Mouse (Mus musculus) midbrain, embryonic 11.5 days (tissue): ENCODE results near the gene Kif3a. TPM values are rescaled to one million over a fixed set of nuclear protein-coding genes. Genes with fewer than 3 reads are reported as not detected.

ENCODE experiments used
- ATAC-seq: fragments of 200-750 bp; cut with Nextera tagmentation; 2 replicates; pipeline ENCODE4 v1.8.0; 2017; ENCODE audit warnings: moderate TSS enrichment, moderate library complexity; ENCODE audit not compliant: low FRiP score
- DNase-seq: peaks from one replicate; pipeline ENCODE4 v3.0.0; 2015; ENCODE audit warnings: low spot score; ENCODE audit errors: missing footprints
- H3K27ac ChIP-seq: fragments of 300-500 bp; sonication (generic); 2 replicates; pipeline ENCODE4 v1.5.1; 2014; ENCODE audit warnings: low read depth, low read length
- H3K27me3 ChIP-seq: fragments of 300-500 bp; sonication (generic); 2 replicates; pipeline ENCODE4 v1.6.1; 2014; ENCODE audit warnings: mild to moderate bottlenecking, low read length, moderate library complexity, mixed read lengths; ENCODE audit not compliant: control insufficient read depth, insufficient read depth
- H3K36me3 ChIP-seq: fragments of 300-500 bp; sonication (generic); 2 replicates; pipeline ENCODE4 v1.6.1; 2014; ENCODE audit warnings: mild to moderate bottlenecking, low read length, moderate library complexity, mixed read lengths; ENCODE audit not compliant: control insufficient read depth, insufficient read depth
- H3K4me1 ChIP-seq: fragments of 300-500 bp; sonication (generic); 2 replicates; pipeline ENCODE4 v1.6.1; 2014; ENCODE audit warnings: low read length; ENCODE audit not compliant: control insufficient read depth, insufficient read depth
- H3K4me2 ChIP-seq: fragments of 300-500 bp; sonication (generic); 2 replicates; pipeline ENCODE4 v1.6.1; 2014; ENCODE audit warnings: mild to moderate bottlenecking, moderate library complexity
- H3K4me3 ChIP-seq: fragments of 300-500 bp; sonication (generic); 2 replicates; pipeline ENCODE4 v1.5.1; 2014; ENCODE audit warnings: low read depth, low read length
- H3K9ac ChIP-seq: fragments of 300-500 bp; sonication (generic); 2 replicates; pipeline ENCODE4 v1.6.1; 2014; ENCODE audit warnings: low read length
- H3K9me3 ChIP-seq: fragments of 300-500 bp; sonication (generic); 2 replicates; pipeline ENCODE4 v1.6.1; 2016; ENCODE audit warnings: low read length; ENCODE audit not compliant: control insufficient read depth
- WGBS: fragments of 180-500 bp; shearing (Covaris S2); extraction: QIAGEN DNeasy Blood & Tissue Kit; methylation state at CpG from one replicate; pipeline ENCODE4 v1.1.7; 2014; 5-methylcytosine and 5-hydroxymethylcytosine counted together
- polyA plus RNA-seq: library from polyadenylated mRNA; unstranded; fragments of >200 nt; fragmentation: Nextera tagmentation; extraction: Ambion mirVana; gene quantifications from 2 replicates; pipeline ENCODE4 v1.2.1, GENCODE M21; 2014

The Kif3a gene
- polyA plus RNA-seq, 1 experiment from 2014 or later: 87.9 TPM

DNA sequence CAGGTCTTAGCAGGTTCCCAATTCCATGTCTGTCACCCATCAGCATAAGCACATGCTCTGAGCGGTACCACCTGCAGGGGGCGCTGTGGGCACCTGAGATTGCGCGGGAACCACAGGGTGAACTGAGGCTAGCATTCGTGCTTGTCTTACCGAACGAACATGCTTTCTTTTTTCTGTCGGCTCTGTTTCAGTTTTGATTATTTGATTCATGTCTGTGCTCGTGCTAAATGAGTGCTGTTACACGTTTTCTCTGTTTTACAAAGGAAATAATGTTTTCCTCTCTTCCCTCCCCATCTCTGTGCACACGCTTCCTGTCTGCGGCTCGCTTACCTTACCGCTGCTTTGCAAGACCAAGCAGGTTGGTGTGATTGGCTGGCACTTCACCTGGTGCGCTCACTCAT, 23.2 kb downstream of the Kif3a start:
- ATAC-seq (no peak), DNase-seq (peak; percentile 94)
- no peaks in the 10 kb centered on the region for H3K27me3 ChIP-seq
- H3K4me3 ChIP-seq: no peak overlapping the region
- 41% methylated on average over 15 of the region's 15 CpGs for WGBS
- H3K4me2 ChIP-seq: no peak overlapping the region
- H3K9me3 ChIP-seq: no peaks in the 10 kb centered on the region
- H3K9ac ChIP-seq: no peak overlapping the region
- no peak overlapping the region for H3K27ac ChIP-seq
- H3K36me3 ChIP-seq: peaks cover 17% of the 10 kb centered on the region
- H3K4me1 ChIP-seq: no peaks in the 10 kb centered on the region

DNA sequence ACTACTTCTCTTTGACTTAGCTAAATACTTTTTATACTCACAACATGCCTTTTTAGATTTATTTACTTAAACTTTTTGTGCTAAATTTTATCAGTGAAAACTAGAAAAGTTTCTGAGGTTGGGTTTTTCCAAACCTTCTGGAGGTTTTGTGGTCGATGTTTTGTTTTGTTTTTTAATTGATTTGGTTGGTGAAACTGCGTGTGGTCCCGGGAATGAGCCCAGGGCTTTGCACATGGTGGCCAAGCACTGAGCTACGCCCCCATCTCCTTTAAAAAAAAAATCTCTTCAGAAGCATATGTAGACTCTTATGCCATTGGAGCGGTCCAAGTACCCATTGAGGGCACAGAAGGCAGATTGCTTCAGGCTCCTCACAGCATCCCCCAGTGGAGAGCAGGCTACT, 23.9 kb downstream of the Kif3a start:
- Histone ChIP-seq H3K4me1 (no peaks in the 10 kb centered on the region), H3K9ac (no peak overlapping the region), H3K36me3 (peaks cover 14% of the 10 kb centered on the region), H3K4me3 (no peak overlapping the region), H3K27ac (no peak overlapping the region), H3K27me3 (no peaks in the 10 kb centered on the region), H3K4me2 (no peak overlapping the region), H3K9me3 (no peaks in the 10 kb centered on the region)
- ATAC-seq (no peak), DNase-seq (no peak)
- 90% methylated on average over 5 of the region's 5 CpGs for WGBS

DNA sequence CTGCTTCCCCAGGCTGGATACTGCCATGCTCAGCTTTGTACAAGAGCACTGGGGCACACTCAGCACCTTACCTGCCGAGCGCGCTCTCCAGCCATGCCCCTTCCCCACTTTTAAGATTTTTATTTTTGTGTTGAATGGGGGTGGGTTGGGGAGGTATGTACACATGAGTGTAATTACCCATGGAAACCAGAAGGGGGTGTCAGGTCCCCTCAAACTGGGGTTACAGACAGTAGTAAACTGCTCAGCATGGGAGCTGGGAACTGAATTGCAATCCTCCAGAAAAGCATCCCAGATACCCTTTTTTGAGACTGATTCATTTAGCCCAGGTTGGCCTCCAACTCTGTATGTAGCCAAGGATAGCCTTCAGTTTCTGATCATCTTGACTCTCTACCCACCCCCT, 37.8 kb downstream of the Kif3a start:
- Histone ChIP-seq H3K4me2 (no peak overlapping the region), H3K9ac (no peak overlapping the region), H3K27ac (no peak overlapping the region), H3K27me3 (no peaks in the 10 kb centered on the region), H3K9me3 (no peaks in the 10 kb centered on the region), H3K36me3 (0 out of 2 replicates have a peak, but pooled peaks cover 5% of the 10 kb centered on the region), H3K4me1 (peaks cover 8% of the 10 kb centered on the region), H3K4me3 (no peak overlapping the region)
- 93% methylated on average over 3 of the region's 3 CpGs for WGBS
- ATAC-seq: no peak
- no peak for DNase-seq

DNA sequence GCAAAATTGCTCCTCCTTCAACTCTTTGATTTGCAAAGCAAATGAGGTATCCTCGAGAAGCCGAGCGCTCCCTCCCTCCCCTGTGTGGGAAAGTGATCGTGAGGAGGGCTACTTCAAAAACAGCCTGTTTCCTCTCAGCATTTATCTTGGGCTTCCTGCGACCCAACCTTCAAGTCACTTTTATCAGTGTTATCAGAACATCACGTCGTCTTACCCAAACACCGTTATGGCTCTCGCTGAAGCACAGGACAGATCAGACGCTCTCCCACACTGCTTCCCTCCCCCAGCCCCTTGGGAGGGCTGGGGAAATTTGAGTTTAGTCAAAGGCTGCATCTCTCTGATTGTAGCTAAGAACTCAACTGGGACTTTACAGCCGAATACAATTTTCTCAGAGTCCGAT, 38.4 kb downstream of the Kif3a start:
- H3K27ac ChIP-seq: no peak overlapping the region
- no peak overlapping the region for H3K9ac ChIP-seq
- DNase-seq (peak; percentile 85), ATAC-seq (no peak)
- H3K36me3 ChIP-seq: 0 out of 2 replicates have a peak, but pooled peaks cover 4% of the 10 kb centered on the region
- no peaks in the 10 kb centered on the region for H3K27me3 ChIP-seq
- 7% methylated on average over 12 of the region's 12 CpGs for WGBS
- H3K4me3 ChIP-seq: no peak overlapping the region
- H3K4me1 ChIP-seq: peaks cover 8% of the 10 kb centered on the region
- peak overlapping the region; percentile 29; the same call in 1 of the 2 replicates for H3K4me2 ChIP-seq
- no peaks in the 10 kb centered on the region for H3K9me3 ChIP-seq

DNA sequence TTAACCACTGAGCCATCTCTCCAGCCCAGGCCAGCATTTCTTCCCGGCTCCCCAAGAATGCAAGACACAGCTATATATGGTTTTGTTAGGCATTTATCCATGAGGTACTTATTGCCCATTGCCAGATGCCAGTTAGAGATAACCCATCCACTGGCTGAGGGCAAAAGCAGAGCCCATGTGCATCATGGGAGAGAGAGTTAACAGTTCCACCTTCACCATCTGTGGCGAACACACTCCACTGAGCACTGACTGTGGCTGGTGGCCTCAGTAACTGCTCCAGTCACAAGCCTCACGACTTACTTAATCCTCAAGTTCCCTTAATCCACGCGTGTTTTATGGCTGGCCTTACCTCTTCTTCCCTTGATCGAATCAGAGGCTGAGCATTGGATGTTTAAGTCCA, 42.1 kb downstream of the Kif3a start:
- WGBS: 70% methylated on average over 6 of the region's 6 CpGs
- DNase-seq: no peak
- H3K4me2 ChIP-seq: no peak overlapping the region
- peaks cover 8% of the 10 kb centered on the region for H3K4me1 ChIP-seq
- no peak overlapping the region for H3K9ac ChIP-seq
- no peak overlapping the region for H3K4me3 ChIP-seq
- H3K27me3 ChIP-seq: no peaks in the 10 kb centered on the region
- H3K27ac ChIP-seq: no peak overlapping the region
- no peaks in the 10 kb centered on the region for H3K36me3 ChIP-seq
- no peaks in the 10 kb centered on the region for H3K9me3 ChIP-seq
- ATAC-seq: no peak

DNA sequence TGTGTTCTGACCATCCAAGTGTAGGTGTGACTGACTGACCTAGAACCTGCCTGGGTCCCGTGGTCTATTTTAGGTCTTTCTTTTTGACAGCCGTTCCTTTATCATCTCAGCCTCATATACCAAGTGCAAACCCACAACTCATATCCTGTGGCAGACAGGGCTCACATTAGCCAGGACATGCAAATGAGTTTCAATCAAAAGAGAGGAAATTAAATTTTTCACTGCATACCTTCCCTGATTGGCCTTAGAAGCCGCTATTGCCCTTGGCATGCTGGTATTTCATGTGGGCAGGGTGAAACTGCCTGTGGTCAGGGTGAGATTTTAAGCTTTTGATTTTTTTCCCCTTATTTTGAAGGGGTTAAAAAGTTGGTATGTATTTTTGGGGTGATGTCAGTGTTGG, 42.5 kb downstream of the Kif3a start:
- no peak overlapping the region for H3K4me3 ChIP-seq
- H3K36me3 ChIP-seq: no peaks in the 10 kb centered on the region
- H3K27ac ChIP-seq: no peak overlapping the region
- no peak overlapping the region for H3K4me2 ChIP-seq
- H3K27me3 ChIP-seq: no peaks in the 10 kb centered on the region
- no peaks in the 10 kb centered on the region for H3K9me3 ChIP-seq
- no peak for DNase-seq
- 88% methylated on average over 3 of the region's 3 CpGs for WGBS
- no peak for ATAC-seq
- no peak overlapping the region for H3K9ac ChIP-seq
- H3K4me1 ChIP-seq: peaks cover 8% of the 10 kb centered on the region

DNA sequence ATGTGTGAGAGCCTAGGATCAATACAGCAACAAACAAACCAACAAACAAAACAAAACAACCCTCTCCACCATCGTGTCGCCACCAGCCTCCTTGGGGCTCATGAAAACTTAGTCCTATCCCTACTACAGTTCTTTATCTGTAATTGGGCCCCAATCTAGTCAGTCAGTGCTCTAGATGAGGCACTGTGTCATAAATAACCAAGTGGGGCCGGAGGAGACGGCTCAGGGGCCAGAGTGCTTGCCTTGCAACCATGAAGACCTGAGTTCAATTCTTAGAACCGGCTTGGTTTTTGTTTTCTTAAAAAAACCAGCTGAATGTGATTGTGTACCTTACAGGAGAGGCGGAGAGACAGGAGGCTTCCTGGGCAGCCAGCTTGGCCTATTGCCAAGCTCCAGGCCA, 48.0 kb downstream of the Kif3a start:
- no peak overlapping the region for H3K4me2 ChIP-seq
- 89% methylated on average over 6 of the region's 6 CpGs for WGBS
- H3K27me3 ChIP-seq: no peaks in the 10 kb centered on the region
- no peak overlapping the region for H3K9ac ChIP-seq
- DNase-seq (no peak), ATAC-seq (no peak)
- no peaks in the 10 kb centered on the region for H3K9me3 ChIP-seq
- H3K27ac ChIP-seq: no peak overlapping the region
- H3K4me1 ChIP-seq: no peaks in the 10 kb centered on the region
- H3K36me3 ChIP-seq: no peaks in the 10 kb centered on the region
- H3K4me3 ChIP-seq: no peak overlapping the region

DNA sequence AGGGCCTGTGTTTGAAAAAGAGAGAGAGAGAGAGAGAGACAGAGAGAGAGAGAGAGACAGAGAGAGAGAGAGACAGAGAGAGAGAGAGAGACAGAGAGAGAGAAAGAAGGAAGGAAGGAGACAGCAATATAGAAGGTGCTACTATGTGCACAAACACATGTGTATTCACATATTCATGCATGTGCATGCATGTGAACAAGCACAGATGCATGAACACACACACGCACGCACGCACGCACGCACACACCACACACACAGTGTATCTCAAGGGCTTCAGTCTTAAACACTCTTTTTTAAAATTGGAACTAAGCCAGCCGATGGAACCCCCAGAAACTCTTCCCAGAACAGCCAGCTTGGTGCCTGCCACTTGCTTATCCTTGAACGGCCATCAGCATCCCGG, 48.4 kb downstream of the Kif3a start:
- Histone ChIP-seq H3K9me3 (no peaks in the 10 kb centered on the region), H3K4me3 (no peak overlapping the region), H3K27ac (no peak overlapping the region), H3K4me1 (no peaks in the 10 kb centered on the region), H3K4me2 (no peak overlapping the region), H3K27me3 (no peaks in the 10 kb centered on the region), H3K9ac (no peak overlapping the region), H3K36me3 (no peaks in the 10 kb centered on the region)
- no peak for DNase-seq
- WGBS: 96% methylated on average over 8 of the region's 8 CpGs
- no peak for ATAC-seq

DNA sequence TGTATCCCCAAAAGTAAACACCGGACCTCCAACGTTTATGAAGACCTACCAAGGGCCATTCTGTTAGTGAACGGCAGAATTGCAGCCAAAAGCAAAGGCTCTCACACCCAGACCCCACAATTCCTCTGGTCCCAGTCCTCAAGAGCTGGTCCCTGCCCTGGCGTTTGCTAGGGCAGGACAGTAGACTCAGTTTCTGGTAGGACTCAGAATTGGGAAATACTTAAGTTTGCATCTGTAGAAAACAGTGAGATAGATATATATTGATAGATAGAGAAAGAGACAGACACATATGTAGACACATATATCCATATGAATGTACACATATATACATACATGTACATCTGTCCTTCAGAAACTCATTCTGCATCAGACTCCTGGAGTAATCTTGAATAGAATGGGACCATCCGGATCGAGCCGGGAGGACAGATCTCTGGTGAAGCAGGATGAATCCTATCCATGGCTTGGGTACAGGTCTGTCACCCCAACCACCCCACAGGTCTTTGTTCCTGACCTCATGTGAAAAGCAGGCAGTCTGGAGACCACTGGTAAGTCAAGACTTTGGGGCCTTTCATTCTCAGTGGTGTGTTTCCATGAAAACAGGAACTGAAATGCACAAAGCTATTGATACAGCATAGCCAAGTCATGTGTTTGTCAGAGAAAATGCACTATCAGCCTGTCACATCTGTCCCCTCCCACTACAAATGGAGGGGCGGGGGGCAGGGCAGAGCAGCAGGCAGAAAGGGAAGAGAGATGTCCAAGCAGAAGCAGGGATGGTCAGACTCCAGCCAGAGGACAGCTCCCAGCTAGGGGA, 49.8 kb downstream of the Kif3a start:
- Histone ChIP-seq H3K4me2 (no peak overlapping the region), H3K9me3 (no peaks in the 10 kb centered on the region), H3K27ac (no peak overlapping the region), H3K9ac (no peak overlapping the region), H3K36me3 (no peaks in the 10 kb centered on the region), H3K27me3 (no peaks in the 10 kb centered on the region), H3K4me1 (no peaks in the 10 kb centered on the region), H3K4me3 (no peak overlapping the region)
- no peak for ATAC-seq
- WGBS: 89% methylated on average over 8 of the region's 8 CpGs
- no peak for DNase-seq
